Mouse (Mus musculus) heart, postnatal 14 days (tissue): ENCODE measurements around the gene Tnfrsf17. TPM values are rescaled to one million over a fixed set of nuclear protein-coding genes. Genes with fewer than 3 reads are reported as not detected.
"Not testable (repeated sequence)": the region's sequence is repeated elsewhere in the genome, so short reads cannot be mapped to it uniquely, and the experiment has no call there.

Source experiments
- DNase-seq, 2 experiments: peaks; one replicate each; pipeline ENCODE4 v3.0.0; 2021 to 2022
- intact Hi-C: fragments of 180-260 bp; cut with DNase I; formaldehyde crosslinking; loops from one replicate; pipeline ENCODE4 v1.15.1; 2025
- total RNA-seq, 2 experiments: library from RNA; stranded (reverse); gene quantifications; 2 replicates each; pipeline ENCODE4 v1.2.3; 2021

Gene Tnfrsf17
- total RNA-seq, 2 experiments from 2014 or later: not detected

DNA sequence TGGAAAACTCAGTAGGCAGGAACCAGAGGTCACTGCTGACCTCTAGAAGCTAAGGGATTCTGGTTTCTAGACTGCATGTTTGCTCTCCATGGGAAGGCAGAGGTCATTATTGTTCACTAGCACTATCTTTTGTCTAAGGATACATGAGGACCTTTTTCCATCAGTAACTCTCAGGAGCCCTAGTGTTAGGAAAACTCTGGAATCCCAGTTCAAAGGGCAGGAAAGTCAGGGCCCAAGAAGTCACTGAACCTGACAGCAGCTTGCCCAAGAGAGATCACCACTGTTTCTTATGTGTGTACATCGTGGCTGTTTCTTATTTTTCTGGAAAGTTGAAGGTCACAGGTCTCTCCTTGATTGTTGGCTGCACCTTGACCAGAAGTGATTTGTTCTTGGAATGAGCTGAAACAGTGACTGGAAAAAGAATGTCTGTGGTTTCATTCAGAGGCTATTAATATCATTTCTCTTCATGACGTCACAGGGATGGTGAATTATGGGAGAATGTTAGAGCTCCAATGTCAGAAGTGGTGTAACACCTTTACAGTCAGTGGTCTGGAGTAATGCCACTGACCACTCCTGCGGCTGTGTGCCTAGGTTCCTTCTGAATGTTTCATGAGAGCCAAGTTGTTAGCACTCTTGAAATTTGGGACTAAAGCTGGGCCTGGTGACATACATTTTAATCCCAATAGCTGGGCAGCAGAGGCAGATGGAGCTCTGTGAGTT is 16.6 kb downstream of the Tnfrsf17 start:
- intact Hi-C loops: no loop called here
- no peak for DNase-seq

DNA sequence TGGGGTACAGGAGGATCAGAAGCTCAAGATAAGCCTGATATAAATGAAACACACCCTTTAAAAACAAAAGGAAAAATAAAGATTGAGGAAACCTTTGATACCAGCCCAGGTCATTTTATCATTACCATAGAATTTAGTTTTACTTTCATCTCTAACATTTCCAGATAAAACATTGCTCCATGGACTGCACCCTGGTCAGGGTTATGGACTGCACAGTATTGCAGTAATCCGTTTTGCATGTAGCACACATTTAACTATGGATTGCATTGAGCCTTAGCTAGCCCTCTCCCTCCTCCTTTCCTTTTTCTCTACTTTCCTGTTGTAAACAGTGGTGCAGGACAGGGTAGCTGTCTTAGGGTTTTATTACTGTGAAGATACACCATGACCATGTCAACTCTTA is 17.4 kb downstream of the Tnfrsf17 start:
- DNase-seq: no peak
- intact Hi-C loops: no loop called here

DNA sequence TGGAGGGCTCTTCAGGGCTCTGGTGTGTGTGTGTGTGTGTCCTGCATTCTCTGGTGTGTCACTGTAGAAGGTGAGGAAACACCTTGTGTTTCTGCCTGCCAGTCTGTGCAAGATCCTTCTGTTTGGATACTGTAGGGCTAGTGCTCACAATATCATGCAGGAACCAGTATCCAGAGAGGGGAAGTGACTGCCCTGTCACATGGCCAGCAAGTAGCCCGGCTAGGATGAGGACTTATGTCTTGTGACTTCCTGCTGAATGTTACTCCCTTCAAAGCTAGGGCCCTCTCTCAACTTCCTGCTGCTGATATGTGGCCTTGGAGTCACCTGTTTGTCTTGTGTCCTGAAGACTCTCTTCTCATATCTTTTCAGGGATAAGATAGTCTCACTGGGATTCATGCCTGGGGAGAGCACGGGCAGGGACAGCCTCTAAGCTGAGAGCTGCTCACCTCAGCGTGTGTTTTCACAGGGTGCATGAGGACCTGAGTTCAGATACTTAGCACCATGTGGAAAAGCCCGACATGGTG is 29.7 kb downstream of the Tnfrsf17 start:
- DNase-seq: peak; percentile 9 to 11
- intact Hi-C loops: no loop called here

DNA sequence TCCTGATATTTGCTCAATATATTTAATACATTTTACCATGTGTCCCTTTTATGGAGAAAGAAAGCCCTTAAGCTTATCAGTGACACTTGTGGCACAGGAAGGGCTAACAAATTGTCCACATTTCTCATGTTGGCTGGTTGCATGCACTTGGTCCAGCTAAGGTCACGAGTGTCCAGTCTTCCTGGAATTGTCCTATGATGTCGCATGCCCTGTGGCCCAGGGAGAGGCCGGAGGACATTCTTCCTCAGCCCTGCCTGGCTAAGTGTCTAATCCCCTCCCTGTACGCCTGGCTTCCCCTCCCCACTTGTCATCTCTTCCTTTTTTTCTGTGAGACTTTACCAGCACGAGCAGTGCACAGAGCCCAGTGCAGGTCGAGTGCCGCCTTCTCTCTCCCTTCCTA is 38.3 kb downstream of the Tnfrsf17 start:
- intact Hi-C loops: no loop called here
- DNase-seq: peak in 1 of 2 experiments; percentile 6

GRCm38 (mm10) chr16:11359173-11359572 is 45.6 kb downstream of the Tnfrsf17 start:
- intact Hi-C loops: no loop called here
- DNase-seq: no peak

GRCm38 (mm10) chr16:11359919-11360318 is 46.3 kb downstream of the Tnfrsf17 start:
- intact Hi-C loops: no loop called here
- no peak for DNase-seq

DNA sequence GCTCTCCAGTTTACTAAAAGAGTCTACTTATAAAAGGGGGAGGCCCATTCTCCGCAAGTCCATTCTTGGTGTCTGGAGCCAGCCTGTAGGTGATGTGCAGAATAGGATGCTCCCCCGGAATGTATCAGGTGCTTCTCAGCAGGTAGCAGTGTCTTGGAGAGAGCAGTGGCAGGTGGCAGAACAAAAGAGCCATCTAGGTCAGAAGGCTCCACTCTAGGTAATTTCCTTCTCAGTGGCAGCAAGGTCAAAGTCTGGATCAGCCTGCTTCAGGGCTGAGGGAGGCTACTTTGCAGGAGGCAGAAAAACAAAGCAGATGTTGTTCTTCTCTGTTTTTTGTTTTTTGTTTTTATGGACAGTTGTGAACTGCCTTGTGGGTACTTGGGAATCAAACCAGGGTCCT is 47.0 kb downstream of the Tnfrsf17 start:
- DNase-seq, intact Hi-C loops: not testable (repeated sequence)

DNA sequence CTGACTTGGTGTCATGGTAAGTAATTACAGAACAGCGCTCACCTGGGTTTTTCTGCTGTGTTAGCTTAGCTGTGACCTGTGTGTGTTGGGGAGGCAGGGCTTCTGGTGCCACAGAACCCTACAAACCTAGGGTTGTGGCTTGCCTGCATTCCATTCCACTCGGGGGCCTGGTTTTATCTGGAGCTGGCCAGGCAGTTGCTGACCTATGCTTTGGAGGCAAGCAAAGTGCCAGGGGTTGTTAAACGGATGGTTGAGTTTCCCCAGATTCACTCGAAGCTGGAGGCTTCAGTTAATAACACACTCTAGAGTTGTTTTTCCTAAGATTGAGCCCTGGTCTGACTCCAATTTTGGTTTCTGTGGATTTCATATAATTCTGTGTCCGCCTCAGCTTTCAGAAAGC is 52.0 kb downstream of the Tnfrsf17 start:
- DNase-seq: no peak
- intact Hi-C loops: no loop called here

GRCm38 (mm10) chr16:11366851-11367250 is 53.2 kb downstream of the Tnfrsf17 start:
- intact Hi-C loops: no loop called here
- DNase-seq: no peak

- DNase-seq: no peak
- intact Hi-C loops: no loop called here
Measured at GRCm38 (mm10) chr16:11368412-11368811, 54.8 kb downstream of the Tnfrsf17 start.

DNA sequence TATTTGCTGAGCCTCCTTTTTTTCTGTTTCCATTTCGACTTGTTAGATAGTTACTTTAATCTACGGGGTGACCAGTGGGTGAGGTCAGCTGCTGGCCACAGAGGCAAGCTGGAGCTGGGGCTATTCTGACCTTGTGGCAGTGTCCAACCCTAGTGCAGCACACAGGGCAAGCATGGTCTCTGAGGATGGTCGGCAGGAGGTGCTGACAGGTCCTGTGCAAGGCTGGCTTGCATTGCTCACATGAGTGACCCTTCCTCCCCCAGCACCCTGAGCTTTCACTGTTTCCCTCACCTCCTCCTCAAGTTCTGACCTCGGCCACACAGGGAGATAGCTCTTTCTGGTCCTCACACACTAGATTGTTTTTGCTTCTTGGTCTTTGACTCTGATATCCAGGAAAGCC is 55.5 kb downstream of the Tnfrsf17 start:
- DNase-seq: no peak
- intact Hi-C loops: no loop called here

- DNase-seq: no peak
- intact Hi-C loops: no loop called here
Measured at GRCm38 (mm10) chr16:11369642-11370041, 56.0 kb downstream of the Tnfrsf17 start.

Other genes starting within 250 kb of the Tnfrsf17 start
- gene Litaf, start 247.7 kb upstream of the Tnfrsf17 start, total RNA-seq: 10 to 100 TPM; 29.5 to 30.6 TPM
- 10 to 100 TPM; 17.9 to 19.4 TPM for gene Txndc11, start 179.2 kb upstream of the Tnfrsf17 start, total RNA-seq
- gene Zc3h7a, start 137.4 kb upstream of the Tnfrsf17 start, total RNA-seq: 10 to 100 TPM; 38.8 to 39.5 TPM
- 10 to 100 TPM; 49.1 to 49.9 TPM for gene Rsl1d1, start 110.5 kb upstream of the Tnfrsf17 start, total RNA-seq
- gene Gspt1, start 59.5 kb upstream of the Tnfrsf17 start, total RNA-seq: 10 to 100 TPM; 62.5 to 69.6 TPM
- gene Snx29, start 9.1 kb downstream of the Tnfrsf17 start, total RNA-seq: 10 to 100 TPM; 13.5 to 17.4 TPM